Mouse (Mus musculus) midbrain, embryonic 14.5 days (tissue): ENCODE measurements around the gene 1700069L16Rik. TPM values are rescaled to one million over a fixed set of nuclear protein-coding genes. Genes with fewer than 3 reads are reported as not detected.

Experiments
- ATAC-seq: fragments of 200-750 bp; cut with Nextera tagmentation; 2 replicates; pipeline ENCODE4 v1.8.0; 2017; ENCODE audit warnings: moderate number of reproducible peaks, moderate library complexity; ENCODE audit not compliant: low FRiP score, low TSS enrichment
- DNase-seq: peaks from one replicate; pipeline ENCODE4 v3.0.0-alpha.2; 2015
- H3K27ac ChIP-seq: fragments of 300-500 bp; sonication (generic); replicated peaks from 2 replicates; pipeline ENCODE4 v1.5.1; 2014; ENCODE audit warnings: mild to moderate bottlenecking, low read depth, low read length, moderate library complexity
- H3K27me3 ChIP-seq: fragments of 300-500 bp; sonication (generic); 2 replicates; pipeline ENCODE4 v1.6.1; 2014; ENCODE audit warnings: low read length, control low read depth, mixed read lengths; ENCODE audit not compliant: control insufficient read depth, insufficient read depth
- H3K36me3 ChIP-seq: fragments of 300-500 bp; sonication (generic); 2 replicates; pipeline ENCODE4 v1.6.1; 2014; ENCODE audit warnings: low read length, control low read depth; ENCODE audit not compliant: control insufficient read depth, insufficient read depth
- H3K4me1 ChIP-seq: fragments of 300-500 bp; sonication (generic); 2 replicates; pipeline ENCODE4 v1.6.1; 2014; ENCODE audit warnings: mild to moderate bottlenecking, antibody characterized with exemption, low read length, control low read depth; ENCODE audit not compliant: control insufficient read depth, insufficient read depth
- H3K4me2 ChIP-seq: fragments of 300-500 bp; sonication (generic); 2 replicates; pipeline ENCODE4 v1.6.1; 2014; ENCODE audit warnings: mild to moderate bottlenecking, low read length, moderate library complexity
- H3K4me3 ChIP-seq: fragments of 300-500 bp; sonication (generic); replicated peaks from 2 replicates; pipeline ENCODE4 v1.5.1; 2014; ENCODE audit warnings: low read depth, low read length
- H3K9ac ChIP-seq: fragments of 300-500 bp; sonication (generic); replicated peaks from 2 replicates; pipeline ENCODE4 v1.6.1; 2014; ENCODE audit warnings: mild to moderate bottlenecking, low read length, moderate library complexity
- H3K9me3 ChIP-seq: fragments of 300-500 bp; sonication (generic); 2 replicates; pipeline ENCODE4 v1.6.1; 2016; ENCODE audit warnings: low read length, control low read depth, mixed read lengths; ENCODE audit not compliant: control insufficient read depth
- WGBS: fragments of 180-500 bp; shearing (Covaris S2); extraction: QIAGEN DNeasy Blood & Tissue Kit; methylation state at CpG from one replicate; pipeline ENCODE4 v1.1.7; 2014; 5-methylcytosine and 5-hydroxymethylcytosine counted together
- polyA plus RNA-seq: library from polyadenylated mRNA; unstranded; fragments of >200 nt; fragmentation: Nextera tagmentation; extraction: Ambion mirVana; gene quantifications from 2 replicates; pipeline ENCODE4 v1.2.1, GENCODE M21; 2014

1700069L16Rik gene
- polyA plus RNA-seq, 1 experiment from 2014 or later: not detected

DNA sequence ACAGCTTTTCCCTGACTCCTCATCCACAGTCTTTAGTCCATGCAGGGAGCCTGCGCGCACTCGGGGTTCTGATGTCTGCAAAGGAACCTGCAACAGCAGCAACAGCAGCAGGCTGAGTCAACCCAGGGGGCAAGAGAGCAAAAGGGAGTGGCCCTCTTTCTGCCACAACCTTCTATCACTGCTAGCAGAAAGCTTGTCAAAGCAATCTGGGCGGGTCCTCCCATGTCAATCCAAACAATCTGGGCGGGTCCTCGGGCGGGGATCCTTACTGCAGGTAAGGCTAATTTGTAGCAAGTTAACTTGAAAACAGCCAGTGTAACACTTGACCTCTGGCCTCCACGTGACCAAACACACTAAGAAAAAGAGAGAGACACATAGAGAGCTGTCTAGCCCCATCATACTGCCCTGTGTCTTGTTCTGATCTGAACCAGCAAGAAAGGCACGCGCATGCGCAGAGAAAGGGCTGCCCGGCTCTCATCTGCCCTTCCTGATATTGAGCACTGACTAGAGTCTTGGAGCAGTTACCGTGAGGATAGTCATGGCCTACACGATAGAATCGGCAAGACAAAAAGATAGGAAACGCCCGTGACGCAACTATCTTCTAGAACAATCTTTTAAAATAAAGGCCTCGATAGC, 24.1 kb downstream of the 1700069L16Rik start:
- ATAC-seq: no peak
- DNase-seq: no peak
- Histone ChIP-seq H3K27ac (no peak overlapping the region), H3K9ac (no peak overlapping the region), H3K36me3 (no peaks in the 10 kb centered on the region), H3K4me3 (no peak overlapping the region), H3K27me3 (no peaks in the 10 kb centered on the region), H3K4me2 (no peak overlapping the region), H3K9me3 (no peaks in the 10 kb centered on the region), H3K4me1 (peaks cover 12% of the 10 kb centered on the region; the same call in 1 of the 2 replicates)
- 82% methylated on average over 19 of the region's 19 CpGs for WGBS

DNA sequence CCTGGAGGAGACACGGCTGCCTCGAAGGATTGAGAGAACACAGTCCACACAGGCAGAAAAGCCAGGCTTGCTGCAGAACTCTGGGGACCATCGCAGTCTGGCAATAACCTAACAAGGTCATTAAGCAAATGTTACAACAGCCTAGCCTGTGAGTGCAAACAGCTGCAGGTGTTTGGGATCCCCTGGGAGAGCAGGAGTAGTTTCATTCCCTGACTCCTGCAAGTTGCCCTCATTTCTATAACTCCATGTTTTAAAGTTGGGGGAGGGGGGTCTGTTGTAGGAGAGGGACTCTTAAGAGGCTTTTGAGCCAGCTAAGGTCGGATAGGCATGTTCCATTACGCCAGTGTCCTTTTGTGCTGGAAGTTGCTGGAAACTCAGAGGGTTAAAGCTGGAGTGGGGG, 30.2 kb downstream of the 1700069L16Rik start:
- 45% methylated on average over 5 of the region's 5 CpGs for WGBS
- no peak overlapping the region for H3K4me3 ChIP-seq
- ATAC-seq: no peak
- H3K9ac ChIP-seq: no peak overlapping the region
- no peaks in the 10 kb centered on the region for H3K9me3 ChIP-seq
- peaks cover 12% of the 10 kb centered on the region for H3K4me1 ChIP-seq
- no peaks in the 10 kb centered on the region for H3K27me3 ChIP-seq
- no peak overlapping the region for H3K4me2 ChIP-seq
- DNase-seq: peak; percentile 53
- H3K27ac ChIP-seq: 0 out of 2 replicates have a peak overlapping the region, but pooled peaks have one; percentile 20
- no peaks in the 10 kb centered on the region for H3K36me3 ChIP-seq

DNA sequence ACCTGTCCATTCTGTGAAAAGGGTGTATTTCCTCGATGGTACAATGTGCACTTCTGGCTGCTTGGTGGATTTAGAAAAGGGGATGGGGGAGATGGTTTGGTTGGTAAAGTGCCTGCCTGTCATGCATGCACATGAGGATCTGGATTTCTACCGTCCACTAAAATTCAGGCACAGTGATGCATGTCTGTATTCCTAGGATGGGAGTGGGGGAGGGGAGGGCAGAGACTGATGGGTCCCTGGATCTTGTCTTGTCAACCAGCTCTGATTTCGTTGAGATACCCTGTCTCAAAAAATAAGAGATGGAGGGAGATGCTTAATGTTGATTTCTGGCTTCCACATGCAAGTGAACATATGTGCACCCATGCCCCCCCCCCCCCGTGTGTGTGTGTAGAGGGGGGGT, 30.6 kb downstream of the 1700069L16Rik start:
- peak; percentile 23 for DNase-seq
- no peak overlapping the region for H3K4me2 ChIP-seq
- H3K9ac ChIP-seq: no peak overlapping the region
- no peaks in the 10 kb centered on the region for H3K9me3 ChIP-seq
- 57% methylated on average over 4 of the region's 4 CpGs for WGBS
- H3K27me3 ChIP-seq: no peaks in the 10 kb centered on the region
- peaks cover 12% of the 10 kb centered on the region for H3K4me1 ChIP-seq
- H3K36me3 ChIP-seq: no peaks in the 10 kb centered on the region
- no peak for ATAC-seq
- 0 out of 2 replicates have a peak overlapping the region, but pooled peaks have one; percentile 20 for H3K27ac ChIP-seq
- no peak overlapping the region for H3K4me3 ChIP-seq

GRCm38 (mm10) chr5:113693196-113693755, 31.3 kb downstream of the 1700069L16Rik start:
- Histone ChIP-seq H3K27me3 (no peaks in the 10 kb centered on the region), H3K36me3 (no peaks in the 10 kb centered on the region), H3K4me2 (no peak overlapping the region), H3K4me1 (peaks cover 12% of the 10 kb centered on the region), H3K9ac (no peak overlapping the region), H3K9me3 (no peaks in the 10 kb centered on the region), H3K27ac (no peak overlapping the region), H3K4me3 (no peak overlapping the region)
- ATAC-seq: no peak
- no peak for DNase-seq
- 89% methylated on average over 8 of the region's 8 CpGs for WGBS

GRCm38 (mm10) chr5:113690866-113691265, 33.7 kb downstream of the 1700069L16Rik start:
- ATAC-seq (no peak), DNase-seq (no peak)
- WGBS: 93% methylated on average over 2 of the region's 2 CpGs
- Histone ChIP-seq H3K27ac (peak overlapping the region; percentile 70), H3K9ac (no peak overlapping the region), H3K27me3 (no peaks in the 10 kb centered on the region), H3K4me1 (peaks cover 12% of the 10 kb centered on the region), H3K9me3 (no peaks in the 10 kb centered on the region), H3K4me2 (no peak overlapping the region; the same call in 1 of the 2 replicates), H3K4me3 (no peak overlapping the region), H3K36me3 (no peaks in the 10 kb centered on the region)

DNA sequence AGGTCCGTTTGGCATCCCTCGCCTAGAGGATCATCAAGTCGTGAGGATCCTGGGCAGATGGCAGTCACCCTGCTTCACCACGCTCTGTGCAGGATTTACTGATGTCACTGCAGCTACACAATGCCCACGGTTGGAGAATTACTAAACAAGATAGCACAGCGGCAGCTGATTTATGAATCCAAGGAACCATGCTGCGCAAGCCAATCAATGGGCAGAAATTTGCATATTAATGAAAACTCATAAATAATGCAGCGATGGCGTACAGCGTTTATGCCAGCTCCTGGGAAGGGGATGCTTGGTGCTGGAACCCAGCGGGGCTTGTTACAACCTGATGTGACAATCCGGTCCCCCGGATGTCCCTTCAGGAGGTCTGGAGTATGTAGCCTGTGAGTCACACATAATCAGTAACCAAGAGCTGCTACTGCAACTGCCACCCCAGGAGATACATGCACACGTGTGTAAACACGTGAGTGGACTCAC, 34.5 kb downstream of the 1700069L16Rik start:
- peaks cover 12% of the 10 kb centered on the region for H3K4me1 ChIP-seq
- H3K9me3 ChIP-seq: no peaks in the 10 kb centered on the region
- DNase-seq (peak; percentile 84), ATAC-seq (peak; percentile 66; the same call in 1 of the 2 replicates)
- no peak overlapping the region for H3K4me3 ChIP-seq
- no peaks in the 10 kb centered on the region for H3K27me3 ChIP-seq
- peak overlapping the region; percentile 33 for H3K4me2 ChIP-seq
- H3K9ac ChIP-seq: no peak overlapping the region
- 27% methylated on average over 15 of the region's 15 CpGs for WGBS
- peak overlapping the region; percentile 70 for H3K27ac ChIP-seq
- no peaks in the 10 kb centered on the region for H3K36me3 ChIP-seq

- Histone ChIP-seq H3K27me3 (no peaks in the 10 kb centered on the region), H3K4me2 (no peak overlapping the region), H3K4me3 (no peak overlapping the region), H3K27ac (no peak overlapping the region), H3K4me1 (peaks cover 12% of the 10 kb centered on the region), H3K36me3 (no peaks in the 10 kb centered on the region), H3K9me3 (no peaks in the 10 kb centered on the region), H3K9ac (no peak overlapping the region)
- ATAC-seq: no peak
- DNase-seq: no peak
- WGBS: 82% methylated on average over 5 of the region's 5 CpGs
Observed at GRCm38 (mm10) chr5:113687514-113687913, 37.1 kb downstream of the 1700069L16Rik start.

GRCm38 (mm10) chr5:113685471-113685870, 39.1 kb downstream of the 1700069L16Rik start:
- Histone ChIP-seq H3K27me3 (no peaks in the 10 kb centered on the region), H3K4me1 (peaks cover 9% of the 10 kb centered on the region), H3K36me3 (no peaks in the 10 kb centered on the region), H3K9me3 (no peaks in the 10 kb centered on the region), H3K27ac (no peak overlapping the region), H3K9ac (no peak overlapping the region), H3K4me2 (no peak overlapping the region), H3K4me3 (no peak overlapping the region)
- DNase-seq (no peak), ATAC-seq (no peak)
- WGBS: 78% methylated on average over 5 of the region's 5 CpGs

DNA sequence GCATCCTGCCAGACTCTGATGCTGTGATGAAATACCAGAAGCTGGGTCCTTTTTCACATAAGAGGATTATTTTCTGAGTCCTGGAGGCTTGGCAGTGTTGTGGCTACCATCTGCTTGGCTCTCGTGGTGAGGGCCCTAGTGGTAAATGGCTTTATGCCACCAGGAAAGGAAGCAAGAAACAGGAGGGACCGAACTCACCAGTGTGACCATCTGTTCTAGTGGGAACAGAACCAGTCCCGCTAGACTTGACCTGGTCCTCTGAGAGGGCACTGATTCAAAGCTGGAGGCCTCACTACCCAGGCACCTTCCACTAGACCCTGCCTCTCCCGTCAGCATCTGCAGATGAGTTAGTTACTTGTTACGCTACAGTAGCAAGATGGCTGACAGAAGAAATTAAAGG, 41.3 kb downstream of the 1700069L16Rik start:
- Histone ChIP-seq H3K4me3 (no peak overlapping the region), H3K36me3 (no peaks in the 10 kb centered on the region), H3K9ac (no peak overlapping the region), H3K4me2 (no peak overlapping the region), H3K4me1 (peaks cover 4% of the 10 kb centered on the region; the same call in 1 of the 2 replicates), H3K27ac (no peak overlapping the region), H3K9me3 (no peaks in the 10 kb centered on the region), H3K27me3 (no peaks in the 10 kb centered on the region)
- DNase-seq (no peak), ATAC-seq (no peak)
- 65% methylated on average over 5 of the region's 5 CpGs for WGBS
